Mouse (Mus musculus): ENCODE measurements around the gene Timd4.

DNA sequence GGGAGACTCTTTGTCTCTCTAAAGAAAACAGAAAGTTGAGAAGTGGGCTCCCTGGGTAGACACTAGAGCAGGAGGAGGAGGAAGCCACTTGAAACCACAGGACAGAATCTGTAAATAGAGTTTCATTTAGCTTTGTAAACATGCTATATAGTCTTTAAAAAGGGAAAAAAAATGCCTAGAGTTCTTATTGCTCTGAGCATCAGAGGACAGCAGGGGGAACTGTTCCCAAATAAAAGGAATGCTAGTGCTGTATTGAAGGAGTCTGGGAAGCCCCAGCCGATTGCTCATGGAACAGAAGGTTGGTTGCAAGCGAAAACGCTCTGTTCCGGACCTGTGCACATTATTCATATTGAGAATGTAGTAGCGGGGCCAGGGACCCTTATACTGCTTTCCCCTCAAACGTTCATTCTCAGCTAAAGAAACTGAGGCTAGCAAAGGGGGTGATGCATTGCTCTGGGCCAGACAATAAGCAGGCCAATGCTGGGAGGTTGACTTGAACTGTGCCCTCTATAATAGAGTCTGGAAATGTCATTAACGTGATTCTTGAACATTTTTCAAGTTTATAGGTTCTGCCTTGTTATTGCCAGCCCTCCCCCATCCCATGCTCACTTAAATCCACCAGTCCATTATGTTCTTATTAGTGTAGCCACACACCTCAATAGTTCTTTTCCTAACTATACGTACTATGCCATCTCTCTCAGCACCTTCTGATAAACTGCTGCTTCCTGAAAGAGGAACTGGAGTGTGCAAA, 37.8 kb downstream of the Timd4 start:
- peak; percentile 39 for TF ChIP-seq CTCF (IDR thresholded peaks at IDR 0.05; ENCODE audit: low read depth)
- no peak for TF ChIP-seq EP300 (IDR thresholded peaks at IDR 0.05; ENCODE audit: low read depth)

Data from heart, postnatal 0 days (tissue).